Mouse (Mus musculus): ENCODE results near the gene Cep128. TPM values are rescaled to one million over a fixed set of nuclear protein-coding genes. Genes with fewer than 3 reads are reported as not detected.

Cep128 gene
- polyA plus RNA-seq, 1 experiment, result 3.6 TPM

DNA sequence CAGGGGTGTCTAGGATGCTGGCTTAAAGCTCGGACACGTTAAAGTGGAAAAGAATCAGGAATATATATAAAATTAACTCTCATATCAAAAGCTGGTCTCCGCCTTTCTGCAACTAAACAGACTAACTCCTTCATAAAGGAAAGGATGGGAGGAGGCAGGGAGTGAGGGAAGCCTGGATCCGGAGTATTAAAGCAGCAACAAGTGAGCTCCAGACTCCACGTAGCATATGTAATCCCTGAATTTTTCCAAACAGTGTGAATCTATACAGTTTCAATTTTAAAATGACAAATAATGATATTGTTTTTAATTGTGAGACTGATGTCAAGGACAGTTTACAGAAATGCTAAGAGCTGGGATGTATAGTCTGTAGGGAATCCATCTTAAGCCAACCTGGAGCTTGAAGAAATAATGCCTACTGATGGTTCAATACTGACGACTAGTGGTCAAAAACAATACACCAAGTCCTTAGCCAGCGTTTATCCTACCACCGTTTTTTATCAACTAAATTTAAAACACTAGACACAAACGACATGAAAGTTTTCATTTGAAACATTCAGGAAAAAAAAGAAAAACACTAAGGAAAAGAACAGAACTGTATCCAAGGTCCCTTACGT, 70.1 kb downstream of the Cep128 start:
- WGBS, result 56% methylated on average over 10 of the region's 10 CpGs
- DNase-seq (ENCODE audit: low read depth, low spot score), result peak; percentile 21

DNA sequence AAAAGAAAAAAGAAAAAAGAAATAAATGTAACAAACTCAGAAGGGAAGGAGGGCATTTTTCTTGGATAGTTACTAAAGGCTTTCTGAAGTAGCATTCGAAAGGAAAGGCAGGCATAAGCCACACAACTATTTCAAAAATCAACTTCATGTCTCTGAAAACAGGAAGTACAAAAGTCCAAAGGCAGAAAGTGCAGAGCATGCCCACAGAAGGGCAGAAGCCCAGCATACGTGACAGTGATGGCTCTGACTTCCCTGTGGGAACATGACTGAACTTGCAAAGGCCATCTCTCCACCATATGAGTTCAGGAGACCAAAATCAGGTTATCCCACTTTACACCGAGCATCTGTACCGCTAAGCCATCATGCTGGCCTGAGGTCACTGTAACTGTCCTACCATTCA, 71.6 kb downstream of the Cep128 start:
- DNase-seq (ENCODE audit: low read depth, low spot score), result no peak
- WGBS, result 77% methylated on average over 4 of the region's 4 CpGs

DNA sequence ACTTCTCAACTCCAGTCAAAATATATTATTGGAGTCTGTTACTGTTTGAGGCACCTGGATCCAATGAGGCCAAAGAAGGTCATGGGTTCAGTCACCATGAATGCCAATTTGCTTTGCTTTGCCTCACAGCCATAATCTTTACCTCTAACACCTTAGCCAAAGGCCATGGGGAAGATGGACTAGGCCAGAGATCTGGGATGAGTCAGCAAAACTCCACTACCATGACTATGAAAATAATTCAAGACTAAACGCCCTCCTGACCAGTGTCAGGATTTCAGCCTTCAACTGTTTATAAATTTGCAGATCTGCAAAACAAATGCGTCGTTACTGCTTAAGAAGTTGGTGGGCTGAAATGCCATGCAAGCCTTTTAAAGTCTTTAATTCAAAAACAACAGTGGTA, 76.5 kb downstream of the Cep128 start:
- no peak for DNase-seq (ENCODE audit: low read depth, low spot score)
- 68% methylated on average over 3 of the region's 3 CpGs for WGBS

DNA sequence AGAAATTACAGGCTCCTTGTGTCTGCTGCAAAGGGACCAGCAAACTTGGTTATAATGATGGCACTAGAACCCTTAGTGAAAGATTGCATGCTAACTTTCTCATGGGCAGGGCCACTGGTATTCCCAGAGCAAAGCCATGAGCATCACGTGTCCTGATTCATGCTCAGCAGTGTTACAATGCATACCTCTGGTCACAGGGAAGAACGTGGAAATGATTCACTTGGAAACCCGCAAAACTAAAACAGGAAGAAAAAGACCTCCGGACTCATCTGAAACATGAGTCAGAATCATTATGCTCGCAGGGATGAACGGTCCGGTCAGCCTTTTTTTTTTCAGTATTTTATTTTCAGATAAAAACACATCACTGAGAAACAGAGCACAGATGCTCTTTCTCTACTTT, 78.4 kb downstream of the Cep128 start:
- 49% methylated on average over 7 of the region's 7 CpGs for WGBS
- no peak for DNase-seq (ENCODE audit: low read depth, low spot score)

DNA sequence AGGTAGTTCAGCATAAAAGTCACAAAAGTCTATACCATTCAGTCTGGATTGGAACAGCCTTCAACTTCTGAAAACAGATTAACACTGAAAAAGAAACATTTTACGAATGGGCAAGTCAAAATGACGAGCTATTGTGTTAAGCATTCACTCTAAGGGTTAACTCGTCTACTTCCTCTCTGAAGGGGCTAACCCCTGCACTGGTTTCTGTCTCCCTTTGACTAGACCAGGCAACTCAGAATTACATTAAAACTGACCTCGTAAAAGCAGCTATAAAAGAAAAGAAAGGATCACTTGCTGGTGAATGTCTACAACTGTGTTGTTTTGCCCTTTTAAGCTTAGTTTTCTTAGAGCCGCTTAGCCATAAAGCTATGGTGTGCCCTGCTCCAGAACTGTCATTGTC, 79.2 kb downstream of the Cep128 start:
- DNase-seq (ENCODE audit: low read depth, low spot score), result no peak
- 62% methylated on average over 5 of the region's 5 CpGs for WGBS

DNA sequence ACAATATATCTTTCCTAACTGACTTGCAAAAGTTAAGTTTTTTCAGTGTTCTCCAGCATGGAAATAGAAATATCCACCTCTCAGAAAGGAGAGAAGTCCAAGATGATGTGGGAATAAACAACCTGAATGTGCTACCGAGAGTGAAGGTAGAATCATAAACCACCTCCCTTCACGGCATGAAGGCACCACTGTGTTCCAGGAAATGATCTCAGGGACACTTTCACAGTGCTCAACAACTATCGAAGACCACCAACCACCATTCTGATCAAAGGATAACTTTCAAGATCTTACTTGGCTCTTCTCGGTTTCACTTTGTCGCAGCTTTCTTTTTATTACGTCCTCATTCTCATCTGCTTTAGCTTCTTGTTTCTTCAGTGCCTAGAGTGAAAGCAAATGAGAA, 85.5 kb downstream of the Cep128 start:
- DNase-seq (ENCODE audit: low read depth, low spot score), result no peak
- 96% methylated on average over 6 of the region's 6 CpGs for WGBS

DNA sequence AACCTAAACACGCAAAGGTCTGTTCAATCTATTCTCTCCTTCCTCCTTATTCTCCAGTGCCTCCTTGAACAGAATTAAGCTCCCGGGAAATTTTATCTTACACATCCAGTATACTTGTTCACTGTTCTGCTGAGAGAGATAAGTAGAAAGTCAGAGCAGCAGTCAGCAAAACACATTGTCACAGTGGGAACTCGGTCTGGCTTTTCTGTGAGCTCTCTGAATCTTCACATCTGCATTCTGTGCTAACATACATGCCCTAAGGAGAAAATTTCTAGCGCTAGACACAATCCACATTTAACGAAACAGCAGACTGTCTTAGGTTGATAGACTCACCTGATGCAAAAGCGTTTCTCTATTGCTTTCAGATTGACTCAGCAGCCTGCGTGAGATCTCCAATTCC, 88.3 kb downstream of the Cep128 start:
- no peak for DNase-seq (ENCODE audit: low read depth, low spot score)
- WGBS, result 94% methylated on average over 7 of the region's 7 CpGs

DNA sequence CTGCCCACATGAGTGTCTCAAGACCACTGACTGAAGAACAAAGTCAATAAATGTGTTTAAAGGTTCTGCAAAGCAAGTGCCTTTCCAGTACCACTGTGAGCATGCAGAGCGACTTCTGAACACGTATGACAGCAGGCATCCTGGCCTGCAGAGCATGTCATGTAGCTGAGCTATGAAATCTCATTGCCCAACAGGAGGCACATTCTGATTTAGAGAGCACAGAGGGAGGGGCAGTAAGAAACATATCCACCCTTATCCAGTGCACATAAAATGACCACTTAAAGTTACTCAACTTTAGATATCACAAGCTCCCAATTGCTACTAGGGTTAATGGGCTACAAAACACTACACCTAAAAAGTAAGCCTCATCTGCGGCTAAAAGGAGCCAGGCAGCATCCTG, 88.8 kb downstream of the Cep128 start:
- 90% methylated on average over 3 of the region's 3 CpGs for WGBS
- DNase-seq (ENCODE audit: low read depth, low spot score), result no peak

DNA sequence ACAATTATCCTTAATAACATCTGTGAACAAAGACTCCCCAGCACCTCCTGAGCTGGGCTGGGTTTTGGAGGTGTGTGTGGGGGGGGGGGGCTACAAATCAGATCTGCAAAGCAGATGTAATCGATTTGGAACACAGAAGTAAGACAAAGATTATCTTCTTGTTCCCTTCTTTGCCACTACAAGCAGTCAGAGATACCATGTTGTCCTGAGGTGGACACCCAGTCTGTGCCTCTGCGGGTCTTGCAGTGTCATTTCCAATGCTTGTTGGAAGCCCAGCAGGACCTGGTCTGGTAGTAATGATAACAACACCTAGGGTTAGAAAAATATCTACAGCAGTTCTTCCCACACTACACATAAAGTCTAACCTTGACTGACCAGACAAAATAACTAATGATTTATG, 110.3 kb downstream of the Cep128 start:
- DNase-seq (ENCODE audit: low read depth, low spot score), result no peak
- WGBS, result 83% methylated on average over 2 of the region's 2 CpGs

DNA sequence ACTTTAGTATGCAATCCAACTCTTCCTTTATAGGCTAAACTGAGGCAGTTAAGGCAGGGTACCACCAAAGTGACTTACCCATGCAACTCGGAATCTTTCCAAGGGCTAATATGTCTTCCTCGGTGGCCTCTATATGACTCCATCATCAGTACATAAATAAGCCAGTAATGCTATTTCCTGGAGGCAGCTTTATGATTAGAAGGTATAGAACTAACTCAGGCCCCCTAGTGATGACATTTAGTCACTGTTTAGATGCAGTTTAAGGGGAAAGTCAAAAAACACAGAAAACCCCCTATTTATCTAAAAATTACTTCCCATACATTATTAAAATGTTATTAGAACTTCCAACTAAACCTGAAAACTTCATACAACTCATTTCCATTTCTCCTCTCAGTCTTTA, 114.6 kb downstream of the Cep128 start:
- 92% methylated on average over 2 of the region's 2 CpGs for WGBS
- no peak for DNase-seq (ENCODE audit: low read depth, low spot score)

DNA sequence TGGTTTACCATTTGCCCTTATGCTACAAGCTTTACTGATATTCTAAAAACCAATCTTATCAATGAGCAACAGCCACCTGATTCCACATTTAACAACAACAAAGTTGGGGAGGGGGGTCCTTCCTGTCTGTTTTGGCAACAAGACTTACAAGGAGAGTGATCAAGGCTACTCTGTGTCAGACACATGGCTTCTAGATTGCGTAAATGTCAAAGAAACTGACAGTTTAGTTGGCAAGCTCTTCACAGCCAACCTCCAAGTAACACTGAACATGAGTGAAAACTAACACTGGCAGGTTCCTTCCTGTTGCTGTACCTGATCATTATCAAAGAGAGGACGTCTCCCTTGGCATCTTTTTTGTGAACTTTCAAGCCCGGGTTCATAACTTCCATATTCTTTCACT, 115.2 kb downstream of the Cep128 start:
- DNase-seq (ENCODE audit: low read depth, low spot score), result no peak
- WGBS, result 77% methylated on average over 3 of the region's 3 CpGs

DNA sequence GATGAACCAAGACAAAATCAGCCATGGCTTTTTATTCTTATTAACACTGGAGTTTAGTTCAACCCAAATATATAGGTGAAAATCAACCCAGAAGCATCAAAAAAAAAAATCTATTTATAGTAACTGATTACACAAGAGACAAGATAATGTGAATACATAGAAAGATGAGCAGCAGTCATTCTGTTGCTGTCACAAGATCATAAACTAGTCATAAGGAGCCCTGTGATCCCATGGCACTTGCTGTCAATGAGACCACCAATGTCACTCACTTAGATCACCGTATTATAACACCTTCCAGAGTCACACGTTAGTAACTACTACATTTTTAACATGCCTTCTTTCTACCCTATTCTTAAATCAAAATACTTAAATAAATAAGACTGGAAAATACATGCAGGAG, 118.2 kb downstream of the Cep128 start:
- WGBS, result 91% methylated on average over 2 of the region's 2 CpGs

DNA sequence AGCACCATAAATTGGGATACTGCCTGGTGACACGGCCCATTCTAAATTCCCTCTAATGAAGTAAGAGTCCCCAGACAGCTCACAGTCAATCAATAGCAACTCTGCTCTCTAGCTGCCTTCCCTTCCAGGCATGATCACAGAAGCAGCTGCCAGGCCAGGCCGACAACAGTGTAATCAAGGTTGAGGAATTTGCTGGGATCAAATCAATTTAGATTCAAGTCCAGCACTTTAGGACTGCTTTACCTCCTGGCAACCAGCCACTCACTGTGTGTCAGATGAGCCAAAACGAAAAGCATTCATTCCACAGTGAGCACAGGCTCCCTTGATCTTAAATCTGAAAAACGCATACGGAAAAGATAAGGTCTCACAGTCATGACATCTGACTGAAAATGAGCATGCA, 118.7 kb downstream of the Cep128 start:
- WGBS, result 73% methylated on average over 5 of the region's 5 CpGs
- no peak for DNase-seq (ENCODE audit: low read depth, low spot score)

More for the DNA sequence above, 118.2 kb downstream of the Cep128 start:
- no peak for DNase-seq (ENCODE audit: low read depth, low spot score)

DNA sequence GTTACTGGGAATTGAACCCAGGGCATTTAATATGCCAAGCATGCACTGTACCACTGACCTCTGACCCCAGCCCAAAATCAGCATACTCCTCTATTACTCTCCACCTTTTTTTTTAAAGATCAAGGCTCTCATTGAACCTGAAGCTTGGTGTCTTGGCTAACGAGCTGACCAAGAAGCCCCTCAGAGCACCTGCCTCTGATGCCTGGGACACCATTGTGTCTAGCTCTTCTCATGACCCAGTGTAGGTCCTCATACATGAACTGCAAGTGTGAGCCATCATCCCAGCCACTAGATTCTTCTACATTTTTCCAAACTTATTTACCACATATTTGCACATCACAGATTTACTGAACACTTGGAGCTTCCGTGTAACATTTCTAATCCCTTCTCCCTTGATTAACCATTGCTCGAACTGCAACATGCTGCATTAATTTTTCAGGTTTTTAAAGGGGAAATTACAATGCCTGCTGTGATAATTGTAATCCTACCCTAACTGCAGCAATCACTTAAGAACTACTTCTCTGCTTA, 119.3 kb downstream of the Cep128 start:
- WGBS, result 92% methylated on average over 3 of the region's 3 CpGs
- no peak for DNase-seq (ENCODE audit: low read depth, low spot score)

DNA sequence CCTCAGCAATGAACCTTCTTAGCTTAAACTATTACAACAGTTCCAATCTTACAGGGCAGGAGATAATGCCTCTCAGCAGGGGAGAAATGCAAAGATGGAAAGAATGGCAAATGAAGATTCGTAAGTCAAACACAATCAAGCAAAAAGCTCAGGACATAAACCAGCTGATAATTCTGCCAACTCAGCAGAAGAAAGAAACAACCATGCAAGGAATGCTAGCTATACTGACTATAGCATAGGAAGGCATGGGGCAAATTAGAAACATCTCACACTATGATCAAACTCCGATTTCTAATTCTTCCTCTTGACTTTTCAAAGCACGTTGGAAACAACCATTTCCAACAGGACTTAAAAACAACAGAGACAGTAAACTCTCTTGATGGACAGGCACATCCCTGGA, 120.5 kb downstream of the Cep128 start:
- WGBS, result 86% methylated on average over 3 of the region's 3 CpGs
- no peak for DNase-seq (ENCODE audit: low read depth, low spot score)

DNA sequence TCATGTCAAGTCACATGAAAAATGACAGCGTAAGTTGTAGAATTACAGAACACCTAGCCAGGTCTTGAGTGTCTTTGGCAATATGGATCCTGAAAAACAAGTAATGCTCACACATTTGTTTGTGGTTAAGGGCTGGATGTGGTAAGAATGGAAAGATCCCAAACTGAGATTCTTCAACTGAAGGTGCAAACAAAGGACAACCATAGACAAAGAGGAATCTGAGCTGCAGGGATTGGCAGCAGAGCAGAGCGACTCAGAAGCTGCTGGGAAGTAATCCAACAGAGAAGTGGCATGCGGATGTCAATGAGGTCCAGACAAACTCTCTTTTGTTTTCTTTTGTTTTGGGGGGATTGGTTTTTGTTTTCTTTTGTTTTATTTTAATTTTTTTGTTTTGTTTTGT, 121.4 kb downstream of the Cep128 start:
- 86% methylated on average over 3 of the region's 3 CpGs for WGBS
- DNase-seq (ENCODE audit: low read depth, low spot score), result no peak

DNA sequence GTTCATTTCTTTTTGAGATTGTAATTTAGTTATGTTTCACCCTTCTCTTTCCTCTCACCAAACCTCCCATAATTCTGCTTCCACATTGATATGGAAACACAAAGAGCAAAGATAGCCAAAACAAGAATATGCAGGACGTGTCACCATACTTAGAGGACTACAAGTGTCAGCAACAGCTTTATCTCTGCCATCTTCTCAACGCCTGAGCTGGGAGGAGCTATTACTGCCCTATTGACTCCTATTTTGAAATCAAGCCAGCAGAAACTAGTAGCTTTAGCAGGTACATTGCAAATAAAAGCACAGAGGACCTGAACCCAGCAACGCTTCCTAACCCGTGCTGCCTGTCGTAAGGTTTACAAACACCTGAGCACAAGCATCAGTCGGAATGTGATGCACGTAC, 127.9 kb downstream of the Cep128 start:
- DNase-seq (ENCODE audit: low read depth, low spot score), result no peak

DNA sequence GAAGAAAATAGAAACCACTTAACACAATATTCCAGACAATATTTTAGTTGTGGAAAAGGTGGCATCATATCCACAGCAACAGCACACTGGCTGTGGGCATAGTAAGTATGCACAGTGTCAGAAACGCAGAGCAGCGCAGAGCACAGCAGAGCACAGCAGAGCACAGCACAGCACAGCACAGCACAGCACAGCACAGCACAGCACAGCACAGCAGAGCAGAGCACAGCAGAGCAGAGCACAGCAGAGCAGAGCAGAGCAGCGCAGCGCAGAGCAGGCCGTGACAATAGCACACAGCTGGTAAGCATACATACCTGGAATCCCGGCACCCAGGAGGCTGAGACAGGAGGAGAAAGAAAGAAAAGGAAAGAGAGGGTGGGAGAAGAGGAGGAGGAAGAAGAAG, 129.4 kb downstream of the Cep128 start:
- DNase-seq (ENCODE audit: low read depth, low spot score), result no peak
- WGBS, result 93% methylated on average over 6 of the region's 6 CpGs

More for the DNA sequence above, 127.9 kb downstream of the Cep128 start:
- WGBS, result 86% methylated on average over 7 of the region's 7 CpGs

DNA sequence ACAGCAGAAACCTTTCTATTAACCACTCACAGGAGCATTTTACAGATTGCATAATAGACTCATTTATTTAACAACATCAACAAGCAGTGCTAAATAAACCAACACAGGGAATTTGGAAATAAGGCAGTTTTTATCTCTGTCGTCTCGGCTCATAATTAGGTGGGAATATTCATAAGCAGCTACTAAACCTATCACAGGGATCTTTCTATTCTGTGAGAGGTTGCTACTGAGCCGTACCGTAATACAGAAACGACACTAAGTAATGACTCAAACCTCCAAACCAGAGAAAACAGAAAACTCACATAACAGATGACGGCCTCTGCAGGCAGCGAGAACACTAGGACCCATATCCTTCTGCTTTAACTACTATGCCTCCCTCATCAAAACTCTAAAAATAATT, 163.6 kb downstream of the Cep128 start:
- WGBS, result 96% methylated on average over 7 of the region's 7 CpGs
- no peak for DNase-seq (ENCODE audit: low read depth, low spot score)

DNA sequence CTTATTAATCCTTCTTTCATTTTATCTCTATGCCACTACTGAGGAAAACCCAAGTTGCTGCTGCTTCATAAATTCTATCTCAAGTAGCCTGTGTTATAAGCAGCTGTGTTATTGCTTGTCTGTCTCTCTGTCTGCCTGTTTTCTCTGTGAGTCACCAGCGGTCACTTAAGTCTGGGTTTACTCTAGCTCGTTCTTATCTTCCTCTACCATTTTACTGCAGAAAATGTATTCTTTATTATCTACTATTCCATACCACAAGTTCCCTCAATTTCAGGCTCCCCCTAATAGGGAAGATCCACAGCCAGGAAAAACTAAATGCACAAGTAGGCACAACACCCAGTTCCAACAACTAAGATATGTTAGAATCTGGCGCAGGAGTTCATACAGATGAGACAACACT, 178.7 kb downstream of the Cep128 start:
- DNase-seq (ENCODE audit: low read depth, low spot score), result no peak
- 45% methylated on average over 3 of the region's 3 CpGs for WGBS

DNA sequence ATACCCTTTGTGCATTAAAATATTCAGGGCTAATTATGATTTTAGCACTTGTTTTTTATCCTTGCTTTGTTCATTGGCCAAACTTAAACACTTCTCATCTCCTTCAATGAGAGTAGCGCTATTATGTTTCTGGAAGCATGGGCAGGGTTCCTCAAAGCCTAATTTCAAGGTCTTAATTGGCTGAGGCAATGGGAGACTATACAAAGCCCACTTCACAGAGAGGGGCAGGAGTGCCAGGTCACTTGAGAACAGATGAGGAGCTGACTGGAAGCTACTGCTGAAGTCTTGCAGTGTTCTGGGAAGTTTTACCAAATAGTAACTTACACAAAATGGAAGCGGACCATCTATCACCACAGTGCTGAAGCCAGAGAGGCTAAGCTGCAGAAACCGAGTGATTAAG, 179.9 kb downstream of the Cep128 start:
- 91% methylated on average over 3 of the region's 3 CpGs for WGBS
- DNase-seq (ENCODE audit: low read depth, low spot score), result no peak

DNA sequence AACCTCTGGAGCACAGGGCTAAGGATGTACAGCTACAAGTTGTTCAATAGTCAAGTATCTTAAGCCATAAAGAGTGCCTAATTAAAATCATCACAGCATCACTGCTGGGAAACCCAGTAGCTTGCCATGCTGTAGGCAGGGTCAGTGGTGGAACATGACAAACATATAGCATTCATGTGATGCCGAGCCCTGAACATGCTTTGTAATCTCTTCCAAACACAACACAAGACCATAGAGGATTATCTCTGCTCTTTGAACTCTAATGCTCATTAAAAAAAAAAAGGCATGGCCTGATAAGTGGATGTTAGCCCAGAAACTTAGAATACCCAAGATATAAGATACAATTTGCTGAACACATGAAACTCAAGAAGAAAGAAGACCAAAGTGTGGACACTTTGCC, 181.7 kb downstream of the Cep128 start:
- DNase-seq (ENCODE audit: low read depth, low spot score), result no peak
- WGBS, result 61% methylated on average over 1 of the region's 1 CpGs
